Mouse (Mus musculus): Measurements from ENCODE around the gene Ablim1. TPM values are rescaled to one million over a fixed set of nuclear protein-coding genes. Genes with fewer than 3 reads are reported as not detected.

Gene Ablim1
- polyA plus RNA-seq, 1 experiment from 2014 or later, result 39.3 TPM

DNA sequence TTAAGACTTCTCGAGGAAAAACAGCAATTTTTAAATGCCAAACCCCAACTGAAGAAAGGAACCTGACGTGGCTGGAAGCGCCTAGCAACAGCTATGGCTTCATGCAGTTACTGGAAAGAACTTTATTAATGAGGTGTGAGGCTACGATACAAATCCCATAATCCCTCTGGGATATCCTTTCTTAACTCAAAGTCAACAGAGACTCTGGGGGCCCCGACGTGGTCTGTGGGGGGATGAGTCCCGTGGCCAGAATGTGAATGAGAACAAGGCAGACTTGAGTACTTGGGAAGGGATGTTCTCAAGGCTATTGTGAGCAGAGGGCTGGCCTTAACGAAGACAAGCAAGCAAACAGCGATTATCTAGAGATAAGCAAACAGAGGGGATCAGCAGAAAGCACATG is 58.1 kb downstream of the Ablim1 start:
- H3K27ac ChIP-seq (ENCODE audit: low read length), result no peak overlapping the region
- peaks cover 9% of the 10 kb centered on the region; the same call in 1 of the 2 replicates for H3K4me1 ChIP-seq (ENCODE audit: insufficient read depth, low read length)
- H3K9ac ChIP-seq (replicated peaks; ENCODE audit: low read length), result no peak overlapping the region
- no peaks in the 10 kb centered on the region for H3K36me3 ChIP-seq (ENCODE audit: insufficient read depth, low read length)
- no peaks in the 10 kb centered on the region for H3K27me3 ChIP-seq (ENCODE audit: insufficient read depth, low read length)
- no peak overlapping the region for H3K4me3 ChIP-seq (ENCODE audit: low read length)
- WGBS, result 71% methylated on average over 9 of the region's 9 CpGs
- H3K9me3 ChIP-seq (ENCODE audit: low read length), result no peaks in the 10 kb centered on the region
- ATAC-seq (ENCODE audit: low FRiP score, low TSS enrichment), result no peak
- H3K4me2 ChIP-seq (replicated peaks; ENCODE audit: low read depth, low read length), result no peak overlapping the region

DNA sequence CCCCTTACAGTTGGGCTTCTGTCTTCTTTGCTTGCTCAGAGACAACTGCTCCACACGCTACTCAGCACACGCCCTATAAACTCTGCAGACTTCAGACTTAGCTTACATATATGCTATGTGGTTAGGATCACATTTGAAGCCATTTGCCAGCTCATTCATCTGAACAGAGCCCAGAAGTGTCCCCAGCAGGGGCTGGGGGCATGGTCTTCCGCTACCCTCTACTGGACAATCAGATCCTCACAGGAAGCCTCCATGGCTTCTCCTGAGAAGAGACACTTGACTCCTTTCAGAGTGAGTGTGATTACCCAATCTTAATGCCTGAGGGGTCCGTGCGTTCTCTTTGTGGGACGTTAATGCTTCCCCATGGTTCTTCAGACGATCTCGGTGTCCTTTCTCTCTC is 59.6 kb downstream of the Ablim1 start:
- Histone ChIP-seq H3K36me3 (ENCODE audit: insufficient read depth, low read length) (no peaks in the 10 kb centered on the region), H3K9me3 (ENCODE audit: low read length) (no peaks in the 10 kb centered on the region), H3K4me1 (ENCODE audit: insufficient read depth, low read length) (peaks cover 9% of the 10 kb centered on the region; the same call in 1 of the 2 replicates), H3K27me3 (ENCODE audit: insufficient read depth, low read length) (no peaks in the 10 kb centered on the region), H3K27ac (ENCODE audit: low read length) (no peak overlapping the region), H3K4me2 (replicated peaks; ENCODE audit: low read depth, low read length) (no peak overlapping the region), H3K9ac (replicated peaks; ENCODE audit: low read length) (no peak overlapping the region), H3K4me3 (ENCODE audit: low read length) (no peak overlapping the region)
- 78% methylated on average over 8 of the region's 8 CpGs for WGBS
- ATAC-seq (ENCODE audit: low FRiP score, low TSS enrichment), result peak; percentile 27; the same call in 1 of the 2 replicates

DNA sequence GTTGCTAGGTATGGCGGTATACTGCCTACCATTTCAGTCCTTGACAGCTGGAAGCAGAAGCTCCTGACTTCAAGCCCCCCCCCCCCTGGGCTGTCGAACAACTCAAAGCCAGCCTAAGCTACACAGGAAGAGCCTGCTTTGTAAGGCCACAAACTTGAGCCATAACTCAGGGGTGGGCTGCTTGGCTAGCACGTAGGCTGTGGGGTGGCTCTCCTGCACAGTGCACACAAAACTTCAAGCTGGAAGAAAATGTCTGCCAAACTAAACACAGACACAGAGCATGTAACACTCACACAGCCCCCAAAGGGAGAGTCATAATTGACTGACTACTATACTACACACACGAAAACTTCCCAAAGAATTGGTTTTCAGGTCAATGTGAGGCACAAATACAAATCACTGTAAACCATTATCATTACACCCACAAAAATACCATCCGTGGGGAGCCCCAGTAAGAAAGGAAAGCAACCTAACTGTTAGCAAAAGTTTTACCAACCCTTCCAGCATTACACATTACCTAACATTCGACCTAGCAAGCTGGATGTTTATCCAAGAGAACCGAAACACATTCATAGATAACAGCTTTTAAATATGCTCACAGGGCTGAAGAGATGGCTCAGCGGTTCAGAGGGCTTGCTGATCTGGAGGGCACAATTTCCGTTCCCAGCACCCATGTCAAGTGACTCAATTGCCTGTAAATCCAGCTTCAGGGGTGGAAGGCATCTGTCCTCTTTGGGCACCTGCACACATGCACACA is 61.8 kb downstream of the Ablim1 start:
- Histone ChIP-seq H3K27me3 (ENCODE audit: insufficient read depth, low read length) (no peaks in the 10 kb centered on the region), H3K4me3 (ENCODE audit: low read length) (no peak overlapping the region), H3K27ac (ENCODE audit: low read length) (no peak overlapping the region), H3K9me3 (ENCODE audit: low read length) (no peaks in the 10 kb centered on the region), H3K9ac (replicated peaks; ENCODE audit: low read length) (no peak overlapping the region), H3K4me1 (ENCODE audit: insufficient read depth, low read length) (peaks cover 9% of the 10 kb centered on the region; the same call in 1 of the 2 replicates), H3K36me3 (ENCODE audit: insufficient read depth, low read length) (no peaks in the 10 kb centered on the region), H3K4me2 (replicated peaks; ENCODE audit: low read depth, low read length) (no peak overlapping the region)
- peak; percentile 31; the same call in 1 of the 2 replicates for ATAC-seq (ENCODE audit: low FRiP score, low TSS enrichment)
- 55% methylated on average over 9 of the region's 9 CpGs for WGBS

DNA sequence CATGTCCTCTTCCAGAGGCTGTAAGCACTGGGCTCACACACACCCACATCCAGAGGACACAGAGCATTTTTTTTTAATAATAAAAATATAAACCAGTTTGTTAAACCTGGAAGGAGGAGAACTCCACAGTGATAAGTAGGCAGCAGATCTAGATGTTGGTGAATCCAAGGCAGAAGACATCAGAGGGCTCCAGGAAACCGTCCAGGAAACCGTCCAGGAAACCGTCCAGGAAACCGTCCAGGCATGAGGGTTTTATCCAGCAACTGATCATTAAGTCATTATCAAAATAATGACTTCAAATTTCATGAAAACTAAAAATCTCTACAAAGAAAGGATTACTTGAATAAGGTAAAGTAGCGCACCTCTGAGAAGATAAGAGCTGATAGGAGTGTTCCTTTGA is 65.9 kb downstream of the Ablim1 start:
- H3K4me3 ChIP-seq (ENCODE audit: low read length), result no peak overlapping the region
- H3K36me3 ChIP-seq (ENCODE audit: insufficient read depth, low read length), result no peaks in the 10 kb centered on the region
- H3K4me1 ChIP-seq (ENCODE audit: insufficient read depth, low read length), result peaks cover 12% of the 10 kb centered on the region
- no peak for ATAC-seq (ENCODE audit: low FRiP score, low TSS enrichment)
- H3K9ac ChIP-seq (replicated peaks; ENCODE audit: low read length), result no peak overlapping the region
- no peak overlapping the region for H3K4me2 ChIP-seq (replicated peaks; ENCODE audit: low read depth, low read length)
- no peaks in the 10 kb centered on the region for H3K27me3 ChIP-seq (ENCODE audit: insufficient read depth, low read length)
- no peak overlapping the region for H3K27ac ChIP-seq (ENCODE audit: low read length)
- WGBS, result 73% methylated on average over 5 of the region's 5 CpGs
- no peaks in the 10 kb centered on the region for H3K9me3 ChIP-seq (ENCODE audit: low read length)

DNA sequence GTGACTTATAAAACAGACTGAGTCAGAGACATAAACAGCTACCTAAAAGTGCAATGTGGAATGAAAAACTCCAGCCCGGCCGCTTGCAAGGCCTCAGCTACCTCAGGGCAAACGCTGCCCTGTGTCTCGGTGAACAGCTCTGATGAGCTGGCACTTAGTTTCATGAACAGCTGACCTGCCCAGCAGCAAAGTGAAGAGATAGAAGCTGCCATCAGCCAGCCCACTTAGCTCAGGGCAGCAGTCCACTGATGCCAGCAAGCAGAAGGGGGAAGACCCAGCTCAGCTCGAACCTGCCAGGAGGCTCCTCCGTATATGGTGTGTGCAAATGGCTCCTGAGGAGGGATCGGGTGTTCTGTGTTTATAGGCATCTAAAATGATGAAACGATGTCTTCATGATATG is 67.5 kb downstream of the Ablim1 start:
- H3K4me3 ChIP-seq (ENCODE audit: low read length), result no peak overlapping the region
- H3K27me3 ChIP-seq (ENCODE audit: insufficient read depth, low read length), result no peaks in the 10 kb centered on the region
- H3K9ac ChIP-seq (replicated peaks; ENCODE audit: low read length), result no peak overlapping the region
- 65% methylated on average over 8 of the region's 8 CpGs for WGBS
- no peak for ATAC-seq (ENCODE audit: low FRiP score, low TSS enrichment)
- H3K36me3 ChIP-seq (ENCODE audit: insufficient read depth, low read length), result no peaks in the 10 kb centered on the region
- no peak overlapping the region for H3K4me2 ChIP-seq (replicated peaks; ENCODE audit: low read depth, low read length)
- peaks cover 7% of the 10 kb centered on the region; the same call in 1 of the 2 replicates for H3K4me1 ChIP-seq (ENCODE audit: insufficient read depth, low read length)
- H3K27ac ChIP-seq (ENCODE audit: low read length), result no peak overlapping the region
- H3K9me3 ChIP-seq (ENCODE audit: low read length), result no peaks in the 10 kb centered on the region

DNA sequence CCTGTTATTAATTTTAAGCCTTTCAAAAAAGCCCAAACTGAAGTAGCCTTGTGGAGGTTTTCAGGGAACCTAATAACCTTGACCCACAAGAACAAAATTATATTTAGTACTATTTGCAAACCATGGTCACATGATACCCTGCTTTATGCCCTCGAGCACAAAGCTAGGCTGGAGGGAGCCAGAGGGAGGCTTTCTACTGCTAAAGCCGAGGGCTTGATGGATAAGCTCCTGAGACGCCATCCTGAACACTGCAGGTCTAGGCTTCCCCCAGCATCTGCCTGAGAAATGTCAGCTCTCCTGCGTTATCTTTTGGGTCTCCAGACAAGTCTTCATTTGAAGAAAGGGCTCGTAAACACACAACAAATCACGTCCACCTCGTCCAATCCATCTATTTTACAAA is 70.4 kb downstream of the Ablim1 start:
- Histone ChIP-seq H3K9me3 (ENCODE audit: low read length) (no peaks in the 10 kb centered on the region), H3K36me3 (ENCODE audit: insufficient read depth, low read length) (no peaks in the 10 kb centered on the region), H3K4me1 (ENCODE audit: insufficient read depth, low read length) (peaks cover 14% of the 10 kb centered on the region), H3K4me3 (ENCODE audit: low read length) (no peak overlapping the region), H3K4me2 (replicated peaks; ENCODE audit: low read depth, low read length) (no peak overlapping the region), H3K27ac (ENCODE audit: low read length) (no peak overlapping the region), H3K9ac (replicated peaks; ENCODE audit: low read length) (no peak overlapping the region), H3K27me3 (ENCODE audit: insufficient read depth, low read length) (no peaks in the 10 kb centered on the region)
- 59% methylated on average over 7 of the region's 7 CpGs for WGBS
- ATAC-seq (ENCODE audit: low FRiP score, low TSS enrichment), result no peak

DNA sequence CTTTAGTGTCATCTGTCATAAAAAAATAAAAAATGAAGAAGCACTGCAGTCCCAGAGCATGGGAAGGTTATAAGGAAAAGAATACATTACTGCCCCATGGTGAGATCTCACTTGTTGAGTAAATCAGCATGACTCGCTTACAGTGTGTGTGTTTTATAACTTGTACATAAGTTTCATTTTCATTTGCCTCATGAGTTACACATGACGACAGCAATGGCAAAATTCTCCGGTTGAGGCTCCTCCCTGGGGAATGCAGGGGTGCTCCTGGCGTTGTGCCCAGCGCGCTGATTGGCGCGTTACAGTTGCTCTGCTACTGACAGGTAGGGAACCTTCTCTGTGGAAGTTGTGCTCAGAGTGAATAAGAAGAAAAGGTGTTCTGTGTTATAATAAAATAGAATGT is 71.1 kb downstream of the Ablim1 start:
- H3K4me3 ChIP-seq (ENCODE audit: low read length), result no peak overlapping the region
- H3K27ac ChIP-seq (ENCODE audit: low read length), result no peak overlapping the region
- no peak overlapping the region for H3K9ac ChIP-seq (replicated peaks; ENCODE audit: low read length)
- peak overlapping the region; percentile 12; the same call in 1 of the 2 replicates for H3K4me2 ChIP-seq (replicated peaks; ENCODE audit: low read depth, low read length)
- no peaks in the 10 kb centered on the region for H3K9me3 ChIP-seq (ENCODE audit: low read length)
- WGBS, result 69% methylated on average over 8 of the region's 8 CpGs
- ATAC-seq (ENCODE audit: low FRiP score, low TSS enrichment), result no peak
- H3K4me1 ChIP-seq (ENCODE audit: insufficient read depth, low read length), result peaks cover 18% of the 10 kb centered on the region
- no peaks in the 10 kb centered on the region for H3K36me3 ChIP-seq (ENCODE audit: insufficient read depth, low read length)
- H3K27me3 ChIP-seq (ENCODE audit: insufficient read depth, low read length), result no peaks in the 10 kb centered on the region

DNA sequence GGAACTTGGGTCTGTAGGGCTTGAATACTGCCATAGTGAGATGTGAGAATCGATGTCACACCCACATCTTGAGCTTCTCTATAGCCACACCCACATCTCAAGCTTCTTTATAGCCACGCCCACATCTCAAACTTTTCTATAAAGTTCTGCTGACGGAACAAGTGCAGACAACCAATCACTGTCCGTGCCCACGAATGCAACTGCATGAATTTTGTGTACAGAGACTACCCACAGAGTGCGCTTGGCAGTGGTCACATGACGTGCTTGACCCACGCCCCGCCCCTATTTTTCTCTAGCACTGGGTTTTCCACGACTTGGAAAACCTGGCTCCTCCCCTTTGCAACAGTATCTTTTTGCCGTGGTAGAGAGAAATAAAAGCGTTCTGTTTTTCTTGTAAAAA is 71.5 kb downstream of the Ablim1 start:
- no peak overlapping the region for H3K4me3 ChIP-seq (ENCODE audit: low read length)
- H3K27ac ChIP-seq (ENCODE audit: low read length), result no peak overlapping the region
- H3K36me3 ChIP-seq (ENCODE audit: insufficient read depth, low read length), result no peaks in the 10 kb centered on the region
- H3K27me3 ChIP-seq (ENCODE audit: insufficient read depth, low read length), result no peaks in the 10 kb centered on the region
- WGBS, result 80% methylated on average over 12 of the region's 12 CpGs
- peaks cover 19% of the 10 kb centered on the region for H3K4me1 ChIP-seq (ENCODE audit: insufficient read depth, low read length)
- H3K9me3 ChIP-seq (ENCODE audit: low read length), result no peaks in the 10 kb centered on the region
- no peak overlapping the region for H3K9ac ChIP-seq (replicated peaks; ENCODE audit: low read length)
- ATAC-seq (ENCODE audit: low FRiP score, low TSS enrichment), result no peak
- H3K4me2 ChIP-seq (replicated peaks; ENCODE audit: low read depth, low read length), result peak overlapping the region; percentile 12; the same call in 1 of the 2 replicates

DNA sequence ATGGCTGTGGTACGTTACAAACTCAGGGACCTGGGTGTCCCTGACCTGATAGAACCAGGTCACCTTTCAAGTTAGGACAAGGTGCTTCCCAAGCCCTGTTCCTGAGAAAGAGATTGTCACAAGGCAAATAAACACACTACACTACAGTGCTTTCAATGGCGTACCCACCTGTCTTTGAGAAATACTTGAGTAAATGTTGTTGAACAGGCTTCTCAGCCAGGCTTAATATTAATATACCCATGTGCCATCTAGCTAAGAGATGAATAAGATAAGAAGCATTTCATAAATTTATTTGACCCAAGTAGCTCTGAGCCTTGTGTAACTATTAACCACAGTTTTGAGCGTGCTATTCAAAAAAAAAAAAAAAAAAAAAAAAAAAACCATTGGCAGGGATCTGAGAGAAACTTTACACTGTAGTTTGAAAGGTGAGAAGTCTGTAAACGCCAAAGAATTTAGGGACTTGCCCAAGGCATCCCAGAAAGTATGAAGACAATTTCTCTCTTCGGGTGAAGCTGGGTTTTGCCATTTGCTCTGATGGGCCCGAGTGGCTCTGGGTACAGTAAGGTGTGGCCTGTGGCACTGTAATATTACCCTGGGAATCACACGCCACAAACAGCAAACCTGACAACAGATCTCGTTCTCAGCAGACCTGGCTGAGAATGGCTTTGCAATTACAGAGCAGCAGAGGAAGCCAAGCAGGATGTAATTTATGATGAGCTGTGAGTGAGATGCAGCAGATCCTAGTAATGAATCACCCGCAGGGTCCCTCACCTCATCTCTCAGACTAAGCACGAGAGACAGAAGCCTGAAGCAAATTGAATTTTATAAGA is 73.1 kb downstream of the Ablim1 start:
- Histone ChIP-seq H3K4me3 (ENCODE audit: low read length) (no peak overlapping the region), H3K9ac (replicated peaks; ENCODE audit: low read length) (no peak overlapping the region), H3K27ac (ENCODE audit: low read length) (peak overlapping the region; percentile 78), H3K4me1 (ENCODE audit: insufficient read depth, low read length) (peaks cover 19% of the 10 kb centered on the region), H3K36me3 (ENCODE audit: insufficient read depth, low read length) (no peaks in the 10 kb centered on the region), H3K4me2 (replicated peaks; ENCODE audit: low read depth, low read length) (no peak overlapping the region), H3K9me3 (ENCODE audit: low read length) (no peaks in the 10 kb centered on the region), H3K27me3 (ENCODE audit: insufficient read depth, low read length) (no peaks in the 10 kb centered on the region)
- 0 out of 2 replicates have a peak, but pooled peaks have one; percentile 49 for ATAC-seq (ENCODE audit: low FRiP score, low TSS enrichment)
- 32% methylated on average over 10 of the region's 10 CpGs for WGBS

DNA sequence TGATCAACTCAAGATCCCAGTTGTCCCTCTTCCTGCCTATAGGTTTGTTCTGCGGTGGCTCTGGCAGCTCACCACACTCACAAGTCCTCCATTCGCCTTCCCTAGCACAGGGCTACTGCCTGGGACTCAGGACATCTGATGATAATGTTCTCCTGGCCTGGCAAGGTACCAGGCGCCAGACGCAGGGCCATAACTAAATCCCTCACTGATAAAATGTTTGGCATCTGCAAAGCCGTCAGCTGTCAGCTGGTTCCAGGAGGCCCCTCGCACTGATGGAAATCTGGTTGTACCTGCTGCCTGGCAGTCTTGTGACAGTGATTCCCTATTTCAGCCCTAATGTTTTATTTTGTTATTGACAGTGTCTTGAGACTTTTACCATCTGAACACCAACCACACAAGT is 74.5 kb downstream of the Ablim1 start:
- H3K27ac ChIP-seq (ENCODE audit: low read length), result no peak overlapping the region
- no peak overlapping the region for H3K4me3 ChIP-seq (ENCODE audit: low read length)
- H3K9ac ChIP-seq (replicated peaks; ENCODE audit: low read length), result no peak overlapping the region
- peaks cover 19% of the 10 kb centered on the region for H3K4me1 ChIP-seq (ENCODE audit: insufficient read depth, low read length)
- H3K36me3 ChIP-seq (ENCODE audit: insufficient read depth, low read length), result no peaks in the 10 kb centered on the region
- WGBS, result 76% methylated on average over 6 of the region's 6 CpGs
- H3K4me2 ChIP-seq (replicated peaks; ENCODE audit: low read depth, low read length), result no peak overlapping the region
- no peaks in the 10 kb centered on the region for H3K27me3 ChIP-seq (ENCODE audit: insufficient read depth, low read length)
- ATAC-seq (ENCODE audit: low FRiP score, low TSS enrichment), result no peak
- no peaks in the 10 kb centered on the region for H3K9me3 ChIP-seq (ENCODE audit: low read length)
